Mouse (Mus musculus) adrenal gland, postnatal 25 days (tissue): ENCODE results near the gene Scel. TPM values are rescaled to one million over a fixed set of nuclear protein-coding genes. Genes with fewer than 3 reads are reported as not detected.
"Not testable (repeated sequence)": the region's sequence is repeated elsewhere in the genome, so short reads cannot be mapped to it uniquely, and the experiment has no call there.

Experiments used
- DNase-seq: peaks from one replicate; pipeline ENCODE4 v3.0.0; 2021; ENCODE audit warnings: mixed read lengths
- long read RNA-seq: library from polyadenylated mRNA; stranded (forward); transcript quantifications from one replicate; pipeline ENCODE4 v2.0.0, GENCODE M21; 2021
- total RNA-seq: library from RNA; stranded (reverse); gene quantifications from 2 replicates; pipeline ENCODE4 v1.2.3, GENCODE M21; 2021

Scel gene
- 0.12 and 0.38 TPM in 2 replicates for total RNA-seq
- long read RNA-seq: 0 reads

DNA sequence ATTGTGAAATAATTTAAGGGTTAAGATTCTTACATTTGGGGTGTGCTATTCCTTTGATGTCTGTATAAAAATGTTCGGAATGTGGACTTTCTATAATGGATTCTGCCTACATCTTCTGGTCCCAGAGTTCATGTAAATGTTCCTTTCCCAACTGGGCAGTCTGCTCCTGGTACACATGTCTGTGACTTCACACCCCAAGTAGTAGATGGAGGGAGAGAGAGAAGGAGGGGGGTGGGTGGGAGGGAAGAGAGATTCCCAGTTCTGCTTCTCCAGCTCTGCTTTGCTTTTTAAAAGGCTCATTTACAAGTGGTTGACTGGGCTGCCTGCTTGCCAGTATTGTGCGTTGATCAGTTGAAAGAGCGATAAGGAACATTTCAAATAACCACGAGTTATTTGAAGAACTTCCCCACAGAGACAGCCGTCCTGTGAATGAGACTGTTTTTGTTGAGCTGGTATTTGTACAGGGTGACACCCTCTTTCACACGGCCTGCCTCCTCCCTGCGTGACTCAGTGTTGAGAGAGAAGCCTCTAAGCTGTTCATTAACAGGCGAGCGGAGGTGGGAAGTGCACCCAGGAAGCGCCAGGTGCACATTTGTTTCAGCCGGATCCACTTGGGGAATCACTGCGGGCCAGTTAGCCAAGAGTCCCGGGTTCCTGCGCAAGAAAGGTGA, at the start of gene Scel:
Gene Scel (plus strand): TSS at position 541 of the 671 bp plus-strand sequence.
- DNase-seq: no peak

DNA sequence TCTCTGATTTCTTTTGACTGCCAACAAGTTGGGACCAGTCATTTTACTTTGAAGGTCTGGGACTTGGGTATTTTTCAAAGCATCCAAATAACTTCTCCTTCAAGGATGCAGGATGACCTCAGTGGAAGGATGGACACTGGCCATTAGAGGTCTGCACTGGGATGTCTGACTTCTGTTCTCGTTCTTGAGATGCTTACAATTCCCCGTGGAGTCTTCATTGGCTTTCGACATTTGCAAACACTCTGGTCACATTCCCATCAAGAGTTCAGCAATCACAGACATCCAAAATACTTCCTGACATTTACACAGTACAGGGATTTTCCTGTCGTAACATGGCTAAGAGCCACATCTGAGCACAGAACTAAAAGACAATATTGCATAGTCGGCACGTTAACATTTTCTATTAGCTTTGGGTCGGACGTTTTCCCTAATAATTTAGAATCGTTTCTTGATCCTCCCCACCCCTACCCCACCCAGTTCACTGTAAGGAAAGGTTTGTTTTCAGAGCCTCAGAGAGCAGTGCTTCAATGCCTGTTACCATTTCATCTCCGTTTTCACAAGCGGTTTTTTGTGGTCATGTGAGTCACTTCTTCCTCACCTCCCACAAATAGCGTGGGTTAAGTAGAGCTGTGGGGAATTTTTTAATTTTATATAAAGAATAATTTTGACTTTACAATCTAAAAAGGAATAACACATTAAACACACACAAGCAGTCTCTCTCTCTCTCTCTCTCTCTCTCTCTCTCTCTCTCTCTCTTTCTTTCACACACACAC, 44.3 kb upstream of the Scel start:
- no peak for DNase-seq

DNA sequence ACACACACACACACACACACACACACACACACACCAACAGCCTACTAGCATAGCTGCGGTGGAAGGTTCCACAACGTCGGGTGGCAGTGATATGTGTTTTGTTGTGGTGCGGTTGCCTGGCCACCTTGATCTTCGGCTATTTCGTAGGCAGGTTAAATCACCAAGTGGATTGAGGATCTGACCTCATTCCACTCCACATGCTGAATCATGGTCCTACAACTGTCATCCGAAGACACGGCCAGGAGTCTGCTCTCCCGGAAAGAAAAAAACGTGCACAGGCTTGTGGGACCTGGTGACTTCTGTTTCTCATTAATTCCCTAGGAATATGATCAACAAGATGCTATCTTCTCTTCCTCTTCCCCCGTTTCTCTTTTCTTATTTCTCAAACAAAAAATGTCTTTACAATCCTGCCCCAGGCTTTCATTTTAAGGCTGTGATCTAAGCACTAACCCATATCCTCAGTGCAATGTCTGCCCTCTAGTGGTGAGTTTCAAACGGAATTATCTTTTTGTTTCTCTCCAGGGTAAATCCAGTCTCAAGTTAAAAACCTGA, 43.6 kb upstream of the Scel start:
- DNase-seq: no peak

DNA sequence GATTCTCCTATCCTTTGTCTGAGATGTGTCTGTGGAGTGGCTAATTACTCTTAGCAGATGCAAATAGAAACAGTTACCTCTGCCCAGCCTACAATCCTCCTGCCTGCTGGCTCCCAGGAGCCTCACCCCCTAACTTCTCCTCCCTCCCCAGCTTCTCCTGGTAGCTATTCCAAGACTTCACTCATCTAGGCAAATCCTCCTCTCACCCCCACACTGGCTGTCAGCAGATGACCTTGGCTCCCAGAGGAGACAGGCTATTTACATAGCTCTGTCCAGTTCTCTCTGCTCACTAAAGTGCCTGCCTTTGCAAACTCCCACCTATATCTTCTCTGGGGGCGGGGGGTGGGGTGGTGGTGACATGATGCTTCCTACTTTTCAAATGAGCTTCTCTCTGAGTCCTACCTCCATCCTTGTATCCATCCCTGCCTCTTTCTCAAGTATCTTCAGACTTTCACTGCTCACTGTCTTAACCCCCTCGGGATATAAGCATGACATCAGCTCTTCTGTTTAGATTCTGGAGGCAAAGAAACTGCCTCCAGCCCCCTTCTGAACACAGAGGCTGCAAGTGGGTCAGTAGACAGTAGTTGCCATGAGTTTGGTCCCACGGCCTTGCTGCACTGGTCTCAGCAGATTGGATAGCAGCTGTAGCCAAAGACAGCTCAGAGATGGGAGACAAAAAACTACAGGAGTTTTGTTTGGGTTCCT, 41.9 kb upstream of the Scel start:
- no peak for DNase-seq

DNA sequence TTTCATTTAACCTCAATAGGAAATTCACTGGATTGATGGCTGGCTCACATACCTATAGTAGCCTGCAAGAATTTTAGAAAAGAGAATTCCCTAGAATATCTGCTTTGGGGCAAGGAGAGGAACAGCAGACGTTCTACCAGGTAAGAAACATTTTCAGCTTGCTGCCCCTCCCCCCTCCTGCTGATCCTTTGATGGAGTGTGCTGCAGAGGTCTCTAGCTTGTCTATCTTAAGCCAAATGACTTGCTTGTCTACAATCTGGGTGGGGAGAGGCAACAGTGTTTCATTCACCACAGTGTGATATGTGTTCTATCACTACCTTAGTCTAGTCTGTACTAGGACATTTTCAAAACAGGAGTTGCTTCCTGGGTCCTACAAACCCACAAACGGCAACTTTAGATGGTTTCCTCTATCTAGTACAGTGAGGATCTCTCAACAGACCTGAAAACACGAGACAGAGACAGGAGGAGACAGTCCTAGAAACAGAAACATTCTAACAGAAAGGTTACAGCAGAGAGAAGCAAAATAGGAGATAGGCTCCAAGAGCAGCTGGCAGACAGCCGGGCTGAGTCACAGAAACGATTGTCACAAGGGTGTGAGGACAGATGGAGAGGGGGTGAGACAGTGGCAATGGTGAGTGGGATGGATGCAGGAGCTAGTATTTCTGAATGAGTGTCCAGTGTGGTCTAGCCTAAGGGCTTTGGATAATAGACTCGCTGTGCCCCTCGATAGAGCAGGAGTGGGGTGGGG, 41.2 kb upstream of the Scel start:
- peak; percentile 82 for DNase-seq

DNA sequence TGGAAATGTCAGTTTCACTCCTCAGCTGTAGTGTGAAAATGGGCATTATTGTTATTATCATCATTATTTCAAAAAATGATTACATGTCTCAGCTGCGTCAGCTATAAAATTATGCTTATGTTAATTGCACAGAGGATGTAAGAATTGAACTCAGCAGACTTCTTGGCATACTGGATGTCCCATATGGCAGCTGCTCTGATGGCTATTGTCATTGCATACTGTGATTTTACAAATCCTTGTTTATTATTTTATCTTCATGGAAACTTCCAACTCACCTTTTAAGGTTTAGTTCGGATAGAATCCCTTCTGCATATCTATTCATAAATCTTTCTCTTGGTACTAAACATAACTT, 40.6 kb upstream of the Scel start:
- no peak for DNase-seq

DNA sequence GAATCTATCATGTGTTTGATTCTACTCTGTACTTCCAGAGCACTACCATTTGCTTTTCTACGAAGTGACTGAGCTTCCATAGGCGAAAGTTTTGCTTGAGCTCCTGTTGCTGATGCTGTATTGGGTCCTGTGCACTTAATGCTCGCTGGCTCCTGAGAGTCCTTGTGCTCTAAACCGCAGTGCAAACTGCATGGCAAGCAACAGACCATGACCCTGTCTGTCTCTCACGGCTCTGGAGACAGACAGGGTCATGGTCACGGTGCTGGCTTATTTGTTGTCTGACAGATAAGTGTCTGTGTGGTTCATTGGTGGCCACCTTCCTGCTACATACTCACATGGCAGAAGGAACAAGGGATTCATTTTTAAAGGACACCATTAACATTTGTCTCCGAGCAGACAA, 37.8 kb upstream of the Scel start:
- DNase-seq: no peak

DNA sequence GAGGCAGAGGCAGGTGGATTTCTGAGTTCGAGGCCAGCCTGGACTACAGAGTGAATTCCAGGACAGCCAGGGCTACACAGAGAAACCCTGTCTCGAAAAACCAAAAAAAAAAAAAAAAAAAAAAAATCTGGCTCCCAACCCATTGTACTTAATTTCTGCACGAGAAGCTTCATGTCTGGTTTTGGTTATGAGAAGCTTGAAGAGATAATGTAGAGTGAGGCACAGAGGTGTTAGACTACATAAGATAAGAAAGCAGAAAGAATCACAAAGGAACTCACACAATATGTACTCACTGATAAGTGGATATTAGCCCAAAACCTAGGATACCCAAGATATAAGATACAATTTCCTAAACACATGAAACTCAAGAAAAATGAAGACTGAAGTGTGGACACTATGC, 36.9 kb upstream of the Scel start:
- DNase-seq: not testable (repeated sequence)

DNA sequence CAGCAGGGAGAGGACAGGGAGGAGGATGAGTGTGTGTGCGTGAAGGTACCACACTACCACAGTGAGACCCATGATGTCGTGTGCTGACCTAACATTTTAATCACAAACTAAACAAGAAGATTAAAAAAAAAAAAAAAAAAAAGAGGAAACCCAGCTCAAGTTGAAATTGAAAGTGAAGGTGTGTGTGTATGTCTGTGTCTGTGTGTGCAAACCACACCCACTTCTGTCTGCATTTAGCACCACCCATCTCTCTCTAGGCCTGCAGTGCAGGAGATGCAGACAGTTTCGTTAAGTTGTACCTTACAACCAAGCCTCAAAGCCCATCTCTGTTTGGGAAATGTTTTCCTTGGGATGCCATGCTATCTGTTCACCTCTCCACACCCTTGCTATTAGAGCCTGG, 35.9 kb upstream of the Scel start:
- no peak for DNase-seq

DNA sequence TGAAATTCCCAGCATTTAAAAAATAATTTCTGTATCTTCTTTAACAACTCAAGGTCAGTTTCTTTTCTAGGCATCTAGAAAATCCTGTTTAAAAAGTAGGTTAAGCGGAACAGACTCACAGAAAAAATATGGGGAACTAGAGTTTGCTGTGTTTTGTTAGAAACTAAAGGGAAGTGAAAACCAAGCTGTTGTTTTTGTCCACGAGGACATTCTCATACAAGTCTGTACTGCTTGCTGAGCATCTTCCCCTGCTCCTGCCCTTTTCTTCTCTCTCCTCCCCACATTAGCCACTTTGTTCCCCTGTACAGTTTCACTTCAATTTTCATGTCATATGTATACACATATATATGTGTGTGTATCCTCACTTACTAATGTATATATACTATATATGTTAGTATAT, 35.2 kb upstream of the Scel start:
- DNase-seq: no peak

DNA sequence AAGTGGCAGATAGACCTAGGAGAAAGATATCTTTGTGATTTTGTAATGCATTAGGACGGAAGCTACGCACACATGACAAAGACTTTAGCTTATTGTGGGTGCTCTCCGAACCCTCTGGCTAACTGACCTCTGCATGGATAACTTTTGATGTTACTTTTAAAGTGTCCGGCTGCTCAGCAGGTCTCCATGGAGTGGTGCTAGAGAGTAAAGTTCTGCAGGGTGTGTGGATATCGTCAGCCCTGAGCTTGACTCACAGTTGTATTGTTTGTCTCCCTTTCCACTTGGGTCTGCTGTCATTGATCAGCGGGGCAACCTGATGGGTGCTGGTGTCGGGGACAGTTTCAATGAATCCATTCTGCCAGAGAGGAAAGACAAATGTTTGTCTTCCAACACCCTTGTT, 33.7 kb upstream of the Scel start:
- DNase-seq: no peak

DNA sequence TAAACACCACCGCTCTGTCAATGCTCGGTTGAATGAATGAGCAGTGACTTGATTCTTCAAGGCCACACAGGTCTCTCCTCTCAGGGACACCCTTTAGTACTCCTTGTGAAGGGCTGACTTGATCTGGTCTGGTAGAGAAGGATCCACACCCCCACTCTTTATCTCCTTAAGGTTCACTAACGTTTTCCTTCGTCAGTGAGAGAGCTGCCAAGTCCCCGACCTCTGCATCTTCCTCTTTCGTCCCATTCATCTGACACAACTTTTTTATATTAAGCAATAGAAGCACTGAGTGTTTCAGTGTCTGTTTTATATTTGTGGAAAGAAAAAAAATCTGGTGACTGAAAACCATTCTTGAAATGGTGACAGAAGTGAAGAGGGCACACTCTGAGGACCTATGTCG, 31.6 kb upstream of the Scel start:
- DNase-seq: no peak

DNA sequence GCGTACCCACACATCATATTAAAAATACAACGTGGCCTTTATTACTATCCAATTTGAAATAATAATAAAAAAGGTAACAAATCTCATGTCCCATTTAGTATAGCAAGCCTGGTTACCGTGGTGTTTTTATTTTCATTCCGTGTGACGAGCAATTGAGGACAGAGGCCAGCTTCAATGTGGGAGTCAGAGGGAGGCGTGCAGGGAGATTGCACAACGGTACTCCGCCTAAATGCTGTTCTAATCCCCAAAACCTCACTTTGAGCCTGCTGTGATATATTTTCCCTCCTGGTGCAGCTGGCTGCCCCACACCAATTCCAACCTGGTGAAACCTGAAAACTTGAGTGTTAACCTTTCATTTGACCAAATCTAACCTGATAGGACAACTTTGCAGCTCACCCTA, 27.5 kb upstream of the Scel start:
- no peak for DNase-seq

DNA sequence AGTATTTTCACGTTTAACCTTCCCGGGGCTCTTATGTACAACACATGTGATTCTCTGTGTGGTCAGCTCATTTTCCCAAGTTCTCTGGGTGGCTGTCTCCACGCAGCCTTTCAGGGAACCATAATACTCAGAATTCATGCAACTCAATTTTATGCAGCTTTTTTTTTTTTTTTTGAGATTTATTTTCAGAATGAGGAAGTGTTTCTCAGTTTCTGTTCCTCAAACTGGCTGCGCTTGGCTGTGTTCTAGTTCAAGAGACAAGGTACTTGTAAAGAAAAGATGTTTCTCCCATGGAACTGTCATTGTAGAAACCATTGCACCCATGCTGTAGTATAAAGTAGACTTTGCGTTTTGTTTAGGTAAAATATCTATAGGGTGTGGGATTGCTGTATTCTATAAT, 26.2 kb upstream of the Scel start:
- no peak for DNase-seq

DNA sequence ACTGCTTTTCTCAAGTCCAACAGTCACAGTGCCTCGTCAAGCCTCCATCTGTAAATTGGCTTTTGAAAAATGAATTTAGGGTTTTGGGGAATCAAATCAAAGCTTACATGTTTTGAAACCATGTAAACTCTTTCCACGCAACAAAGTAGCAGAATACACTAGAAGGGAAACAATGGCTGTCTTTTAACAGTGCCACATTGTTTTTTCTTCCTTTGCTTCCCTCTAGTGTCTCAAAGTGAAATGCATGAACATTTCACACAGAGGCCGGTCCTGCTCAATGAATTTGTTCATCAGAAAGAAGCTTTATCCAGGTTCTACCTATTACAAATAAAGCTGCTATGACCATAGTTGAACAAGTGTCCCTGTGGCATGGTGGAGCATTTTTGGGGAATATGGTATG, 24.5 kb upstream of the Scel start:
- DNase-seq: no peak

DNA sequence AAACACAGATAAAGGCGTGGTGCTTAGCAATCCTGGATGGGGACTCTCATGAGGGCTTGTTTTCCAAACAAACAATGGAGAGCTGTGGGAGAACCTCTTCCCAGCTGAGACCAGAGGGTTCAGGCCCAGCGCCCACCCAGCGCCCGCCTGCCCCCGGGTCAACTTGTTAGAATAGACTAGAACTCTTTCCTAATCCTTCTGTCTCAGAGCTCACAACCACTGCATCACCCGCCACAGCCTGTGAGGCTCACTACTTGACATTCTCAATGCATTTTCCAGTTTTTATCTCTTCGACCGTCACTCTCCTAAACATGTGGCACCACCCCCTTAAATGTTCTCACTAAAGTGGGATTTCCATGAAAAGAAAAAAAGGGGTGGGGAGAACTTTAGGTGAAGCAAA, 14.9 kb upstream of the Scel start:
- no peak for DNase-seq

DNA sequence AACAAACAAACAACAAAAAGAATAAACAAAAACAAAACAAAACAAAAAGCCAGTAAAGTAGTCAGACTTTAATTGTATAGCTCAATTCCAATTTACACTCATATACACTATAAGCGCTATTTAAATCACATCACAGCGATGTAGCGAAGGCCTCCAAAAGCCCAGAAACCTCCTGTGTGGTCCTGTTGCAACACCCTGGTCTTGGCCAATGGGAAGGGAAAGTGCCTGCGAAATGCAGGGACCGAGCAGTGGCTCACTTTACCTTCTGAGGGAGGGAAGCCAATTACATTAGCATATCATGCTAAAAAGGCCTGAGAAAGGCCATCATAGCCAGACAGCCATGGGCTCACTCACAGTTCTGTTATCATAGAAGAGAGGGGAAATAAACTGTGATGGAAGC, 14.5 kb upstream of the Scel start:
- no peak for DNase-seq

DNA sequence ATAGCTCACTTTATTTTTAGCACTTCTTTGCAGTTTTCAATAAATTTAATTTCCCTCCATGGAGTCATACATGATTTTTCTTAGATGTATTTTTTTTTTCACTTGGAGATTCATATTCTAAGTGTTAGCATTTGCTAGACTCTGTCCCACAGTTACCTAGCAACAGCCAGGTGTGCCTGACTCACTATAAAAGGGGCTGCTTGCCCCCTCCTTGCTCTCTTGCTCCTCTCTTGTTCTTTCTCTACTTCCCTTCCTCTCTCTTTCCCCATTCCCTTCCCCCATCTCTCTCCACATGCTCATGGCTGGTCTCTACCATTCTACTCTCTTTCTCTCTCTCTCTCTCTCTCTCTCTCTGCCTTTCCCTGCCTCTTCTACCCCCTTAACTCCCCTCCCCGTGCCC, 14.1 kb upstream of the Scel start:
- no peak for DNase-seq

DNA sequence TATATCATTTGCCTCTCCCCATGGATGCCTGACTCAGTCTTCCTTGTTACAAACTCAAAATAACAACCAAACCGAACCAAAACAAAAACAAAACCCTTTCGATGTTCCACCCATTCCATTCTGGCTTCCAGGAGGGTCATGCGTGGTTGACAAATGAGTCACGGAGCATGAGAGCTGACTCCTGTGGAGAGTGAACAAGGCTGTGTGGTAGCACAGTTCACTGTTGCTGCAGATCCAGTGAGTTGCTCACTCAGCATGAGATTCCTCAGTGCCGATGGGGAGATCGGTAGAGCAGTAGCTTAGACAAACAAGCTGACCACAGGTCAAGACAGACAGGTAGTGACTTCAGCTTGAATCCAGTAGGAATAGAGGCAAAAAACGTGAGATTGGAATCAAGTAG, 12.8 kb upstream of the Scel start:
- DNase-seq: peak; percentile 12

DNA sequence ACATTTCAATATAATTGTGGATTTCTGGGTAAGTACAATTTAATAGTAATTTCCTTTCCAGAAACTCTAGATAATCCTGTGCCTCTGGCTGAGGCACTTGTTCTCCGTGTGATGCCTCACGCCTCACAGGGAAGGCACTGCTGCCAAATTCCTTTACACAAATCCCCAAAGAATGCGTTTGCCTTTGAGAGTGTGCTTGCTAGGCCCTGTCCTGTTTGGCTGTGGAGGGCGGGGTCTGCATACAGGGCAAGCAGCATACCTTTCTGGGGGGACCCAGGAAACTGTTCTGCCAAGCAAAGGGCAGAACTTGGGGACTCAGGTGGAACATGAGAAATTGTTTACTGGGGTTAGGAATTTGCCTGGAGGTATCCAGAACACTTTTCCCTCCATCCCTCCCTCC, 12.2 kb upstream of the Scel start:
- no peak for DNase-seq

DNA sequence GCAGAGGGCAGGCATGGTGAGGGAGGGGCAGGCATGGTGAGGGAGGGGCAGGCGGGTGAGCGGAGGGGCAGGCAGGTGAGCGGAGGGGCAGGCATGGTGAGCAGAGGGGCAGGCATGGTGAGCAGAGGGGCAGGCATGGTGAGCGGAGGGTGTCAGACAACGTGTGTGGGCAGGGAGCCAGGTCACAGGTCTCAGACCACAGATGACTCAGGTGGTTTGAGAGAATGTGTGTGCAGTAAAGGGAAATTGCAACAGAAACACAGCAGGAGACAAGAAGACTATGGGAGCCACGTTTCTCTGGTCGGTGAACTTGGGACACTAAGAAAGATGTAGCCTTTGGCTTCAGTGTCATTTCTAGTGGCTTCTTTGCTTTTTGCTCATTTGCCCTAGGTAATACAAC, 8.6 kb upstream of the Scel start:
- no peak for DNase-seq

DNA sequence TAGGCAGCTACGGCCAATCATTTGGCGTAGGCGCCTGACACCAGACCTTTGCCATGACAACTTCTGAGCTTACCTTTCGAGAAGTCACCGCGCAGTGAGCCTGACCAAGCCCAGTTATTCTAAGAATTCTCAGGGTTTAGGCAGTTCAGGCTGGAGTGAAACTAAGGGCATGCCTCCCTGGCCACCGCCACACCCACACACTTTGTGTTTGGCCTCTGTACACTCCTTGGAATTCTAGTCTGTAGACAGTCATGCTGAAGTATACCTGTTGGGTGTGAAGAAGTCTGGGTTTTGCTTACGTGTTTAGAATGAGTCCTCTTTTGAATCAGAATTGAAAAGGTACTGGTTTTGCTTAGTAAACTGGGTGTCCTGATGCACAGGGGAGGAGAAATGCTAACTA, 3.6 kb upstream of the Scel start:
- DNase-seq: no peak

DNA sequence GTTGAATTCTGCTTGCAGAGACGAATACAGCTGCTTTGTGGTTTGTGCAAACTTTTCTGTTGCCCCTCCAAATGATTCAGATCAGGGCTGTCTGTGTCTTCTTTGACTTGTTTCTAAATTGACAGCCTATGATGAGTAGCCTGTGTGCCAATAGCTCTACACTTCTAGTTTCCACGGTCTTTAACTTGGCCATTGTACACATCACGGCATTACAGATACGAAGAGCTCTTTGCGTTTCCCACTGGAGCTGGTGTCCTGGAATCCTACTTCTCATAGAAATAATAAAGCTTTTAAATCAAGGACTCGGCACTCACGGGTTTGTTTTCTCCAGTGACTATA, 300 bp downstream of the Scel start:
- no peak for DNase-seq
